Mouse (Mus musculus) kidney, adult 18-20 months (tissue): ENCODE measurements around the gene Enpp4.

ENCODE experiments used
- DNase-seq: peaks from one replicate; pipeline ENCODE4 v3.0.0; 2021

The Enpp4 gene

DNA sequence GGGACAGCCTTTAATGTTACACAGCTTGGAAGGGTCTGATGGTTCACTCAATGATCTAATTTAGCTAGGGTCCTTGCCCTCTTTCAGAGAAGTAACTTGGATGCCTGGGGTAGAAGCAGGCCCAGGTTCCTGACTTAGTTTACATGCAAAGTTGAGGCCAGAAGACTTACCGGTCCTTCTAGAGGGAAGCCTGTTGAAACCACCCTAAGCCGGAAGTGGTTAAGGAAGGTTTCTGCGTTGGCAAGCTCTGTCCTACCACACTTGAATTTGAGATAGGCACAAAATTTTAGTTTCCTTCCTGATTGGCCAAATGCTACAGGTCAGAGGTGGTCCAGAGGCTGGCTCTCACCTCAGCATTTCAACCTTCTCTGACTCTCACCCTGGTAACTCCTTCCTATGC is 17.4 kb downstream of the Enpp4 start:
- DNase-seq = no peak

DNA sequence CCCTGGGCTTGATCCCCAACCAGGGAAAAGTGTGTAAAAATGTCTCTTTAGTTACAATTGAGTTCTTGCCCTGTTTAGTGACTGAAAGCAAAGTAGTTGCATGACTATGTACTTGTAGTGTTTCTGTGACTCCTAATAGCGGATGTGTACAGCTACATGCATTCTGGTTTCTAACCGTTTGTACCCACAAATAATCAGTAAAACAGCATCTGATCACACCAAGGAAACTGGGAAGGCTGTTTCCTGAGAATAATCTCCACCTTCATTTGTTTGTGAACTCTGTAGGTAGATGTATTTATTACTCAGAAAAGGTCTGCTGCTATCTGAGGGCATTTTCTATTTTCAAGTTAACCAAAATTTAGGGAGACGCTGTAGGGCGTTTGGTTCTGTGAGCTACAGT is 22.5 kb downstream of the Enpp4 start:
- DNase-seq = no peak

DNA sequence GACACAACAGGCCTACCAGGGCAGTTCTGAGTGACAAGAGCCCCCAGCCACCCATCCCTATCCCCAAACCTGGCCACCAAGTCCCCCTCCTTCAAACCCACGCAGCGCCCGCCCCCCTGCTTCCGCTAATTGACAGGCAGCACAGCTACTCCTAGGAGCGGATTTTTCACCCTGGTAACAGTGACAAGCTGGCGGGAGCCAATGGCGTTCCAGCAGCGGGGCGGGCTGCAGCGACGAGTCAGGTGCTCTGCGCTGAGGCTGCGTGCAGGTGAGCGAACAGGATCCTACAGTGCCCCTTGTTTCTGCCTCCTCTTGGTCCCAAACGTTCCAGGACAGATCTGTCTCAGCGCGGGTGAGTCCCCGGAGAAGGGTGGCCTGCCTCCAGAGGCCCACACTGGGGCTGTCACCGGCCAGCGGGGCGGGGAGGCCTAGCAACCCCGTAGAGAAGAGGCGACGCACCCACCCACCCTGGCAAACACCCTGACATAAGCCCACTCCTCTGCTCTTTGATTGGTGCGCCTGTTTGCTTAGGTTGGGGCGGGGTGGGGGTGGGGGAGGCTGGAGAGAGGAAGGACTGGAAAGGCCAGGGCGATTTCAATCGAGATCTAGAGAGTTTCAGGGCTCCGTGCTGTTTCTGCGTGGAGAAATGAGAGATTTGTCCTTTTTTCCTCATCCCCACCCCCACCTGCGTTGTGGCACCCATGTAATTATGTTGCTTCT is 26.8 kb downstream of the Enpp4 start, which contains the start of gene Enpp5:
Gene Enpp5, plus strand, starts transcription at position 183 of the 720 bp plus-strand sequence.
- DNase-seq = peak; percentile 88

DNA sequence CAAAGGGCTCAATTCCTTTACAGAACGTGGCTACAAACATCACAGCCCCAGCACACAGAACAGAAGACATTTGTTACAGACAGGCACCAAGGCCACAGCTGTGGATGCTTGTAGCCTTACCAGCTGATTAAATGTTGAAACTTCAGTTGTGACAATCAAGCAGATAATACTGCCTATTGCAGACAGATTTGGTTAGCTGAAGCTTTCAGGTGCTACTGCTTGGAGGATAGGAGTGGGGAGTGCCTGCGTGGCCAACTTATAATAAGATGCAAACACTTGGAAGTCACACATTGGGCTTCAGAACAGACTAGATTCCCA is 27.8 kb downstream of the Enpp4 start:
- no peak for DNase-seq

DNA sequence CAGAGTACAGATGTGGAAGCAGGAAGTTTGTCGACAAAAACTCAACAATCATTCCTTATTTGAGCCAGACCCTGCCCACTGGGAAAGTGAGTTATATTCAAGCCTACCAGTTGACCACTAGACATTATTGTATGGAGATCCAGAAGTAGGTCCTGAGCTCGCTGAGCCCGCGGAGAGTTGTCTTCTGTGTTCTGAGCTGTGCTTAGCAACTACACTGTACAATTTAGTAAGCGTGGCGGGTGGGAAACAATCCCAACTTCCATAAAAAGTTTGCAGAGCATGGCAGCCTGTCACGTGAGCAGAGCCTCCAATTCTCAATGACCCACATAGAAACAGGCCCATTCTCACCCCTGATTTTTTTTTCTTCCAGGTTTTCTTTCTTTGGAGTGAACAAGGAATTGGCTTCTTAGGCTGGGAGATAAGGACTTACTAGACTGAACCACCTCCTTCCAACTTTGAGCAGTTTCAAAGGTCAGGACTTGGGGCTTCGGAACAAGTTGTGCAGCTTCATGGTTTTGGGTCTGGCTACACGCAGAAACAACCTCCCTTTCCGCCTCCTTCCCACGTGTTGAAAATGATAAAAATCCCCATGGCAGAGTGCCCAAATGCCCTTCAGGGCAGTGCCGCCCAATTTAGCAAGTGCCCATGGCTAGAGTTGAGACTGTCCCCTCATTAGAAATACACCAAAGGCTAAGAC is 28.3 kb downstream of the Enpp4 start:
- DNase-seq = peak; percentile 18

DNA sequence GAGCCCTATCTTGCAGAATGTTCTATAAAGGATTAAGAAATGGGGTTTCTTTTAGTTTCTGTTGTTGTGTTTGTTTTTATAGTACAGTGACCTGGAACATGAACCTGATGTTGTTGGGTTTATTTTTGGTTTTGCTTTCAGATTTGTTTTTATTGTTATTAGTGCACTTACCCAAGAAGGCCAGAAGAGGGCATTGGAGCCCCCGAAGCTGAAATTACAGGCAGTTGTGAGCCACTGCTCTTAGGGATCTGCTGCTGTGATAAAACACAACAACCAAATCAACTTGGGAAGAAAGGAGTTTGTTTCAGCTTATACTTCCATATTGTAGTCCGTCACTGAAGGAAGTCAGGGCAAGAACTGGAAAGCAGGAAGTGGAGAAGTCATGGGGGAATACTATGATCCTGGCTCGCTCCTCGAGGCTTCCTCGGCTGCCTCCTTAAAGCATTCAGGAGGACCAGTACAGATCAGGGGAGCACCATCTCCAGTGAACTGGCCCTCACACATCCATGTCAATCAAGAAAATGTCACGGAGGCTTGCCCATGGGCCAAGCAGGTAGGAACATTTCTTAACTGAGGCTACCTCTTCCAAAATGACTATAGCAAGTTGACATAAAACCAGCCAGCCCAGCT is 29.4 kb downstream of the Enpp4 start:
- DNase-seq = peak; percentile 41

- DNase-seq = no peak
These were observed 30.0 kb downstream of the Enpp4 start for GRCm38 (mm10) chr17:44075601-44076000.

DNA sequence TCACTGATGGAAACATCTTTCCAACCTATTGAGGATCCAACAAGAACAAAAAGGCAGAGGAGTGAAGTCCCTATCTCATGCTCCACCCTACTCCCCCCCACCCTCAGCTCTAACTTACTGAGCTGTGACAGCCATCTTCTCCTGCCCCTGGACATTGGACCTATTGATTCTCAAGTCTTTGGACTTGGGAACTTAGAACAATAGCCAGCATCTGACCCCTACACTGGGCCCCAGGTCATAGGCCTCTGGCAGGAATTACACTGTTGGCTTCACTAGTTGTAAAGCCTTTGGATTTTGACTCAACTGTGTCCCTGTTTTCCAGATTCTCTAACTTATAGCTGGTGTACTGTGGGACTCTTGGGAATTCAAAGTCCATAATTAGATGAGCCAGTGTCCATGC is 33.9 kb downstream of the Enpp4 start:
- no peak for DNase-seq

DNA sequence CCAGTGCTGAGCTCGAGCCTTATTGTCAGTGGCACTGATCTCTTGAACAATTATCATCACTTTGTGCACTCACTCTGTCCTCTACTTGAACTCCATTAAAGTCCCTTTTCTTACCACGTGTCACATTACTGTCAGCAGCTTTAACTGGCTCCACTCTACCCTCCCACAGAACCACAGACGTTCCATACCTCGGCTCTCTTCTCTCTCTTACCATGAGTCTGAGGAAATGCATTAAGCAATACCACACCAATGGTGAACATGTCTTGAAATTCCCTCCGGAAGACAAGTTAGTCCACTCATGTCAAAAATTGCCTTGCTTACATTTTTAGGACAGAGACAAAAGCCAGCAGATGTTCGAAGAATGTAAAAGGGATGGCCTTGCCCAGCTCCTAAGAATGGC is 36.7 kb downstream of the Enpp4 start:
- no peak for DNase-seq

- no peak for DNase-seq
These were observed 44.2 kb downstream of the Enpp4 start for GRCm38 (mm10) chr17:44061289-44061890.

DNA sequence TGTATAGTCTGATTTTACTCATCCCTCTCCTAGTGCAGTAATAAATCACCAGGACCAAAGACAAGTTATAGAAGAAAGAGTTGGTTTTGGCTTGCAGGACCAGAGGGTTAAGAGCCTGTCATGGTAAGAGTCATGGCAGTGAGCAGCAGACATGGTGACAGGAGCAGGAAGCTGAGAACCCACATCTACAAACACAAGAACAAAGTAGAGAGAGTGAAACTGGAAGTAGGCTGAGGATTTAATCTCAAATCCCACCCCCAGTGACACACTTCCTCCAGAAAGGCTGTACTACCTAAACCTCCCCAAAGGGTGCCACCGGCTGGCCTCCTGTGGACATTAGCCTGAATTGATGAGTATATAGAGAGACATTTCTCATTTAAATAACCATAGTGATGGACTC is 44.8 kb downstream of the Enpp4 start:
- no peak for DNase-seq

DNA sequence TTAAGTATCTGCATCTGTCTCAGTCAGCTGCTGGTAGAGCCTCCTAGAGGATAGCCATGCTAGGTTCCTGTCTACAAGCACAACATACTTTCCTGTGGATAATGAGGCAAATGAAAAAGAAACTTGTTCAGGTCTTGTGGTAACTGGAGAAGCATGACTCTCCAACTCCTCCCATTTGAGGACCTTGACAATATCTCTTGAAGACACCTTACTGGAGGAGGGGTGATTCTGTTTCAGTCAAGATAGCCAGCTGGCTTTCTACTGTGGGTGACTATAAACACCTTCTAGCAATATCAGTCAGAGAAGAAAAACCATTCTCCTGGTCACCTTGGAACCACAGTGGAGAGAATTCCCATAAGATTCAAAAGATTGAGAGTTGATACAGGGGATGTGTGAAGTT is 47.5 kb downstream of the Enpp4 start:
- no peak for DNase-seq

DNA sequence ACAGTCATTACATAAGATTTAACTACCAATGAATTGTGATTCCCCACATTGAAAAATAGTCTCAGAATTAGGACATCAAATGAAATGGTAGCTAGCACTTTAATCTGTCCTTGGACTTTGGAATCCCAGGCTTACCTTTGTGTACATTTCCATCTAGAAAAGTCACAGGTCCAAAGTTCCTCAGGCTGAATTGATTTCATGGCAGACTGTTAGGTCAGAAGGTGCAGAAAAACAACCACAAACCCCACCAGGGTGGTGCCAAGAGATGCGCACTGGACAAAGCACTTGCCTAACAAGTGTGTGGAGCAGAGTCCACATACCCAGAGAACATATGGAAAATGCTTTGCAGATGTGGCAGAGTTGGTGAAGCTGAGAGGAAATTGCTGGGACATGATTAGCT is 48.5 kb downstream of the Enpp4 start:
- no peak for DNase-seq

DNA sequence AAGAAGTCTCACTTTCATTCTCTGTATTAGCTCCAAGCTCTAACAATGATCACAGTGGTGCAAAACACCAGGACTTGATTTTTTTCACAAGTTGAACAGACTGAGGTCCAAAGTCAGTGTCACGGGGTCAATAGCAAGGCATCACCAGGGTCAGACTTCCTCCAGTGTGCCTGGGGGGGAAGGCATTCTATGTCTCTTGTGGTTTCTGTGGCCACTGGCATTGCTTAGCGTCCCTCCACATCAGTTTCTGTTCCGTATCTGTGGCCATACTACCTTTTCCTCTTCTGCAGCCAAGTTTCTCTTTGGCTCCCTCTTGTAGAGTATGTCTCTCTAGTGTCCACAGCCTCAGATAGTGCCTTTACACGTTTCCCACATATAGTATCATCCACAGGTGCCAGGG is 52.2 kb downstream of the Enpp4 start:
- DNase-seq = no peak
